Mouse (Mus musculus) right cerebral cortex, postnatal 25 days (tissue): ENCODE data around the gene Mfrp.
A peak's percentile ranks its signal among the peaks of the same experiment; 100 is the strongest.

Experiments used
- DNase-seq: peaks from one replicate; pipeline ENCODE4 v3.0.0; 2022

The Mfrp gene

DNA sequence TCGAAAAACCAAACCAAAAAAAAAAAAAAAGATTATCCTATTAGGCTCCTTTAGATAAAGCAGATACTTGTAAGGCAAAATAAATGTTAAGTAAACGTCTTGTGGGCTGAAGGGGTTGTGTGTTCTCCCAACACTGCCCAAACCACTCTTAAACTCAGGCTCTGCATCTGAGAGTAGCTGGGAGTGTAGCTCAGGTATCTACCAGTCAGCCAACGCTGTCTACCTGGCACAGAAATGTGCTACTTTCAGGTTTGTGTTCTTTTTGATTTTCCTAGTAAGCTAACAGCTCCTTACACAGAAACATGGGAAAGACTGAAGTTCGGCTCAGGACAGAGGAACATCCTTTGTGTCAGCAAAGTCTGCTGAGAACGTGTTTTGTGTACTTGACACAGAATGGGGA is 30.7 kb downstream of the Mfrp start:
- DNase-seq: no peak

GRCm38 (mm10) chr9:44133287-44133686 is 31.8 kb downstream of the Mfrp start:
- DNase-seq: no peak

GRCm38 (mm10) chr9:44134101-44134850 is 32.7 kb downstream of the Mfrp start, which contains the start of gene Mcam:
TSS of gene Mcam (plus strand) at chr9:44134469.
- peak; percentile 20 for DNase-seq

GRCm38 (mm10) chr9:44134851-44135730 is 33.6 kb downstream of the Mfrp start:
- DNase-seq: peak; percentile 19

DNA sequence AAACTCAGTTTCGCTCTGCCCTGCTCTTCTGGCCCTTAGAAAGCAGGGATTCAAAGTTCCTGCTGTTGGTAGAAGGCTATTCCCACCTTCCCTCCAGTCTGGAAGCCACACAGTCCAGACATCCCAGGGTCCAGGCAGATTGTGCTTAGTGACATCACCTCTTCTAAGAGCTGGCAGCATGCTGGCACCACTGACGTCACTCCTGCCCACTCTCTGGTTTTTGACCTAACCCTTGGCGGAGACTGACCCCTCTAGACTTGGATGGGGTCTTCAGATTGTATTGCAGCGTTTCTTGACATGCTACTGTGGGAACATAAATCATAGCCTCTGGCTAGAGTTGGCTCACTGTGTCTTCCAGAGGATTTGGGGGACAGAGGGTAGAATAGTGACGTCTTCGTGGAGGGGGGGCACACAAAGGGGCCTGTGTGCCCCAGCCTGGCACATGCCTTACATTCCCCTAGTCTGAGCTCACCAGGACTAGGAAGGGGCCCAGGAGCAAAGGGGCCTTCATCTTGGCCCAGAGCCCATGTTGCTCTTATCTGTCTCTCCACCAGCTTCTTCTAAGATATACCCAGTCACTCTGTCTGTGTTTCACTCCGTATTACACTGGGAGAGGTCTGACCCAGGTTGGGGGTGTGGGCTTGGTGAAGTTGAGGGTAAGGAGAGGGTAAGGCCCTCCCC is 34.3 kb downstream of the Mfrp start:
- DNase-seq: no peak

DNA sequence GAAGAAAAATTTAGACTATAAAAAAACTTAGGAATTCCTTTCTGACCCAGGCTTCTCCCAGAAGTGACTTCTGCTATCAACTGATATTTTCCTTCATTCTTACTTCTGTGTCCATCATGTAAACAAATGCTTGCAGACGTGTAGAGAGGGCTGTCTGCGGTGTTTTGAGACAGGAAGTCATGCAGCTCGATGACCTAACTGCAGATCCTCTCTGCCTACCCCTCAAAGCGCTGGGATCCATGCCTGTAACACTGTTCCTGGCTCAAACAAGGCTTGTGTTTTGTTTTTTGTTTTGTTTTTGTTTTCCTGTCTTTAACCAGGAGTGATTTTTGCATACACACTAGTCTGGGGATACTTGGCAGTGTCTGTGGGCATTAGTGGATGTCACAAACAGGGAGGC is 36.3 kb downstream of the Mfrp start:
- no peak for DNase-seq

DNA sequence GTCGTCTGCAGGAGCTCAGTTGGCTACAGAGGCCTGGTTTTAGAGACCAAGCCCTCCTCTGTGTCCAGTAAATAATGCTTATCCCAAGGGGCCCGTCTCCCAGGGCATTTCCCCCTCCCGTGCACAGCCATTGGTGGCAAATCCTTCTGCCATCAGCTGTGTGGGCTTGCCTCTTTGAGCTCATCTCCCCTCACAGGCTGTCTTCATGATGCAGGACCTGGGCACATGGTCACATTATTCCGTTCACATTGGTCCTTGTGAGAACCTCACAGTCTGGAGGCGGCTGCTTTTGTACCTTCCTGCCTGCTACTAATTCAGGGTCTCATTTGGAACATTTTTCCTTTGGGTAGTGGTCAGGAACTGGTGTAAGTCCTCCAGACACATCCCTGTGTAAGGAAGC is 40.4 kb downstream of the Mfrp start:
- no peak for DNase-seq

DNA sequence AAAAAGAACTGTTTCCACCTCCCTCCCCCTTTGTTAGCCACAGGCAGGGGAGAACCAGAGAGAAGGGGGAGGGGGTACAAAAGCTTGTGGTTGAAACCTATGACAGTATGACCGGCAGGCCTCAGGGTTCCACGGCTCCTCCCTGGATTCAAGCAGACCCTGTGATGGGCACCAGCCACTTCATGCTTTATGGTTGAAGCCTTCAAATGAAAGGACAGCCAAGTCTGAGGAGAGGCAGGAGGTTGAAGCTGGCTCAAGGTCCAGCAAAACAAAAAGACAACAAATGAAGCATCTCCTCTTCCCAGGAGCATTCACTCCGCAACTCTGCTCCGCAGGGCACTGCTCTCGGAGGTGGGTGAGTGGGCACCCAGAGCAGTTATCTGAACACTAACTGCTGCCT is 41.9 kb downstream of the Mfrp start:
- DNase-seq: no peak

DNA sequence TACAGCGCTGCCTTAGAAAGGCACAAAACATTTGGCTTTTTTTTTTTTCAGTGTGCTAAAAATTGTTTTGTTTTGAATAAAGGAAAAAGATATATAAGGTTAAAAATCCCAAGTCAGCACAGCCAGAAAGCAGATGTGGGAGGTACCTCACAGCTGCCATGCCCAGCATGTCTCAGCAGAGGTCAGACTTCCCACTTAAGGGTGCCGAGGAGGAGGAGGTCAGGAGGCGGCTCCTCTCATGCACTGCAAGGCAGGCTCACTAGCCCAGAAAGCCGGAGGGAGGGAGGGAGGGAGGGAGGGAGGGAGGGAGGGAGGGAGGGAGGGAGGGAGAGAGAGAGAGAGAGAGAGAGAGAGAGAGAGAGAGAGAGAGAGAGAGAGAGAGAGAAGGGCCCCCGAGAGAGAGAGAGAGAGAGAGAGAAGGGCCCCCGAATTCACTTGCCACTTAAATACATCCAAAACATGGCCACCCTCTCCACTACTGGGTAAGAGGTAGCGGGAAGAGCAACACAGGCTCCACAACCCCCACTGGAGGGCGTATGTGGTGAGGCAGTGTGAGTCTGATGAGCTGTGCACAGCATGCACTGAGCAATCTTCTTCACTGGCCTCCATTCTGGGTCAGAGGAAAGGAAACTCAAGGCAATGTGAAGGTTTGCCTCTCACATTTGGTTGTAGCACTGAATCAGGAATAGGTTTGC is 42.6 kb downstream of the Mfrp start:
- no peak for DNase-seq

GRCm38 (mm10) chr9:44144718-44145060 is 43.2 kb downstream of the Mfrp start:
- DNase-seq: no peak

DNA sequence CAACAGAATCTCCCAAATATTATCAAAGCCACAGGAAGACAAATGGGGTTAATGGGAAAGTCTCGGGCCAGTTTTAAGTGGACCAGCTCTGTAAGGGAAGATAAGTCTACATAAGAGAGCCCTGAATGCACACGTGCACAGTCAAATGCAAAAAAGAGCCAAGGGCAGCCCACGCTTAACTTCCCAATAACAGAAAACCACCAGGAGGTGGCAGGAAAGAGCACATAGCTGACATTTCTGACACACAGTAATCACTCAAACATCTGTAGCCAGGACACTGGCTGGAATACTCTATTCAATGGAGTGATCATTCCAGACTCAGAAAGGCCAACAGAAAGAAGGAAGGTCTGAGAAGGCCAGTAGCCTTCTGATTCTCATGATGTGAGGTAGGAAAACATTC is 45.8 kb downstream of the Mfrp start:
- no peak for DNase-seq
